Mouse (Mus musculus): ENCODE results near the gene Bag3.

GRCm38 (mm10) chr7:128543148-128543855 lies 19.9 kb downstream of the Bag3 start:
- TF ChIP-seq CTCF (IDR thresholded peaks at IDR 0.05; ENCODE audit: low read depth): no peak
- no peak for TF ChIP-seq EP300 (IDR thresholded peaks at IDR 0.05; ENCODE audit: low read depth)

Measured in heart, postnatal 0 days (tissue).